Mouse (Mus musculus) stomach, embryonic 15.5 days (tissue): Measurements from ENCODE around the gene Resf1. TPM values are rescaled to one million over a fixed set of nuclear protein-coding genes. Genes with fewer than 3 reads are reported as not detected.
"Not testable (repeated sequence)": the region's sequence is repeated elsewhere in the genome, so short reads cannot be mapped to it uniquely, and the experiment has no call there.

Experiments
- ATAC-seq: fragments of 200-750 bp; cut with Nextera tagmentation; 2 replicates; pipeline ENCODE4 v1.8.0; 2017; ENCODE audit warnings: low read depth, moderate number of reproducible peaks, moderate TSS enrichment; ENCODE audit not compliant: insufficient read depth, low FRiP score
- H3K27ac ChIP-seq: fragments of 300-500 bp; sonication (generic); 2 replicates; pipeline ENCODE4 v1.5.1; 2015; ENCODE audit warnings: mild to moderate bottlenecking, inconsistent platforms
- H3K27me3 ChIP-seq: fragments of 300-500 bp; sonication (generic); replicated peaks from 2 replicates; pipeline ENCODE4 v1.6.1; 2015; ENCODE audit warnings: inconsistent platforms
- H3K36me3 ChIP-seq: fragments of 300-500 bp; sonication (generic); 2 replicates; pipeline ENCODE4 v1.6.1; 2015; ENCODE audit warnings: inconsistent platforms
- H3K4me1 ChIP-seq: fragments of 300-500 bp; sonication (generic); 2 replicates; pipeline ENCODE4 v1.6.1; 2015; ENCODE audit warnings: inconsistent platforms
- H3K4me2 ChIP-seq: fragments of 300-500 bp; sonication (generic); 2 replicates; pipeline ENCODE4 v1.6.1; 2015; ENCODE audit warnings: mild to moderate bottlenecking, inconsistent platforms
- H3K4me3 ChIP-seq: fragments of 300-500 bp; sonication (generic); replicated peaks from 2 replicates; pipeline ENCODE4 v1.5.1; 2015; ENCODE audit warnings: inconsistent platforms
- H3K9ac ChIP-seq: fragments of 300-500 bp; sonication (generic); 2 replicates; pipeline ENCODE4 v1.6.1; 2015; ENCODE audit warnings: inconsistent platforms
- H3K9me3 ChIP-seq: fragments of 300-500 bp; sonication (generic); 2 replicates; pipeline ENCODE4 v1.6.1; 2016; ENCODE audit warnings: inconsistent platforms
- WGBS: fragments of 180-500 bp; shearing (Covaris S2); methylation state at CpG from one replicate; pipeline ENCODE4 v1.1.7; 2015; 5-methylcytosine and 5-hydroxymethylcytosine counted together
- polyA plus RNA-seq: library from polyadenylated mRNA; unstranded; fragments of >200 nt; fragmentation: Nextera tagmentation; extraction: Ambion mirVana; gene quantifications from 2 replicates; pipeline ENCODE4 v1.2.1, GENCODE M21; 2015

Resf1 gene
- 40.1 and 43.7 TPM in 2 replicates for polyA plus RNA-seq

DNA sequence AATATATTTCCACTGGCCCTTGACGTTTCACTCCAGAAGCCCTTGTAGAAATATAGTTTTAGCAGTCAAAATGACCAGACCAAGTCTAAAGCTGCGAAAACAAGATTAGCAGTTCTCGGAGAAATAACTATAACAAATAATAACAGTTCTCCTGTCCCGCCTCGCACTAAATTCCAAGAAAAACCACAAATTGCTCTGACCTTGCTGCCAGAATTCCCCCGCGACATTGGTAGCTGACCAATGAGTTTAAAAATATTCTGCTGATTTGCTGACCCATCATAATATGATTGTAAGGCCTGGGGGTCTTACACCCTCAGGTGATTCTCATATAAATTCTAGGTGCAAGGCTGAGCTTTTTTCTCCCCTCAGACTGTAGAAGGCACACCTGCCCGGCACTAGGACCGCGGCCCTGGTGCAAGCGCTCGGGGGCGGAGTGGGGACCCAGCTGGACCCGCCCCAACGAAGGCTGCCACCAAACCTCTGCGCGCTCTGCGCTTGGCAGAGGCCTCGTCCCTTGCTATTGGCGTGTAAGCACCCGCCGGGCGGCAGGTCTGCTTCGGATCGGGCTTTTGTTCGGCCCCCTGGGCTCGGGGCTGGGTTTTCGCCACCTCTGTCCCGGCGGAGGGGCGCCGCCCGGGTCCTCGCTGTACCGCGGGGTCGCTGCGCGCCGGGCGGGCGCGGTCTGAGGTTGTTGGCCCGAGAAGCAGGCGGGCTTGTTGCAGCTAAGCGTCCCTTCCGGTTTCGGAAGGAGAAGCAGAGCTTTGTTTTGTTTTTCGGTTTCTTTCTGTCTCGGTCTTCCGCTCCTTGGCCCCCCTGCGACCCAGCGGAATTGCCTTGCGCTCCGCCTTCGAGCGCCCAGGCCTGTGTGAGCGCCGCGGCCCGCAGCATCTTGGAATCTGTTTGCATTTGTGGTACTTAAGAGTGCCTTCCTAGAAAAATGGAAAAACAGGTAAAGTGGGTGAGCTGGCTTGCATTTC, at the start of gene Resf1:
Resf1 (plus strand) TSS at position 459 of the 977 bp plus-strand sequence.
- H3K9ac ChIP-seq, result peak within 1 kb of the TSS; percentile 81; the same call in 1 of the 2 replicates
- H3K27me3 ChIP-seq, result no peaks in the 10 kb centered on the region
- H3K9me3 ChIP-seq, result no peaks in the 10 kb centered on the region
- ATAC-seq, result peak; percentile 98
- peak within 1 kb of the TSS; percentile 99 for H3K27ac ChIP-seq
- H3K4me3 ChIP-seq, result peak within 1 kb of the TSS; percentile 93
- H3K4me2 ChIP-seq, result peak within 1 kb of the TSS; percentile 60
- H3K36me3 ChIP-seq, result no peaks in the 10 kb centered on the region
- 4% methylated on average over 61 of the region's 61 CpGs for WGBS
- H3K4me1 ChIP-seq, result peaks cover 5% of the 10 kb centered on the region; the same call in 1 of the 2 replicates

- Histone ChIP-seq H3K27me3 (no peaks in the 10 kb centered on the region), H3K4me3 (no peak overlapping the region), H3K36me3 (no peaks in the 10 kb centered on the region), H3K27ac (no peak overlapping the region), H3K9ac (no peak overlapping the region), H3K4me2 (no peak overlapping the region), H3K9me3 (no peaks in the 10 kb centered on the region), H3K4me1 (no peaks in the 10 kb centered on the region)
- 68% methylated on average over 3 of the region's 3 CpGs for WGBS
- no peak for ATAC-seq
Measured at GRCm38 (mm10) chr6:149260801-149261239, 48.4 kb upstream of the Resf1 start.

- H3K9ac ChIP-seq, result no peak overlapping the region
- H3K4me1 ChIP-seq, result no peaks in the 10 kb centered on the region
- H3K4me2 ChIP-seq, result no peak overlapping the region
- no peaks in the 10 kb centered on the region for H3K9me3 ChIP-seq
- no peak overlapping the region for H3K4me3 ChIP-seq
- ATAC-seq, result no peak
- no peaks in the 10 kb centered on the region for H3K27me3 ChIP-seq
- no peak overlapping the region for H3K27ac ChIP-seq
- no peaks in the 10 kb centered on the region for H3K36me3 ChIP-seq
Measured at GRCm38 (mm10) chr6:149267951-149268350, 41.3 kb upstream of the Resf1 start.

- Histone ChIP-seq H3K4me2 (no peak overlapping the region), H3K4me1 (no peaks in the 10 kb centered on the region), H3K9ac (no peak overlapping the region), H3K4me3 (no peak overlapping the region), H3K36me3 (no peaks in the 10 kb centered on the region), H3K27ac (no peak overlapping the region), H3K9me3 (0 out of 2 replicates have a peak, but pooled peaks cover 8% of the 10 kb centered on the region), H3K27me3 (no peaks in the 10 kb centered on the region)
- WGBS, result 29% methylated on average over 2 of the region's 2 CpGs
- peak; percentile 90 for ATAC-seq
Measured at GRCm38 (mm10) chr6:149278248-149278731, 30.9 kb upstream of the Resf1 start.

GRCm38 (mm10) chr6:149278866-149279265, 30.3 kb upstream of the Resf1 start:
- no peaks in the 10 kb centered on the region for H3K4me1 ChIP-seq
- WGBS, result 67% methylated on average over 1 of the region's 1 CpGs
- no peak; the same call in 1 of the 2 replicates for ATAC-seq

GRCm38 (mm10) chr6:149280511-149280910, 28.7 kb upstream of the Resf1 start:
- no peak overlapping the region for H3K4me2 ChIP-seq
- H3K27me3 ChIP-seq, result no peaks in the 10 kb centered on the region
- H3K4me3 ChIP-seq, result no peak overlapping the region
- no peak for ATAC-seq
- no peaks in the 10 kb centered on the region for H3K36me3 ChIP-seq
- no peak overlapping the region for H3K27ac ChIP-seq
- H3K4me1 ChIP-seq, result no peaks in the 10 kb centered on the region
- H3K9ac ChIP-seq, result no peak overlapping the region
- H3K9me3 ChIP-seq, result 0 out of 2 replicates have a peak, but pooled peaks cover 10% of the 10 kb centered on the region

More at GRCm38 (mm10) chr6:149278866-149279265, 30.3 kb upstream of the Resf1 start:
- no peak overlapping the region for H3K27ac ChIP-seq
- H3K36me3 ChIP-seq, result no peaks in the 10 kb centered on the region
- no peak overlapping the region for H3K4me3 ChIP-seq
- no peak overlapping the region for H3K4me2 ChIP-seq
- H3K9me3 ChIP-seq, result 0 out of 2 replicates have a peak, but pooled peaks cover 10% of the 10 kb centered on the region
- no peak overlapping the region for H3K9ac ChIP-seq
- no peaks in the 10 kb centered on the region for H3K27me3 ChIP-seq

GRCm38 (mm10) chr6:149288190-149288589, 21.0 kb upstream of the Resf1 start:
- 93% methylated on average over 9 of the region's 9 CpGs for WGBS
- not testable (repeated sequence) for ATAC-seq, H3K9ac ChIP-seq, H3K27me3 ChIP-seq, H3K4me2 ChIP-seq, H3K4me3 ChIP-seq, H3K4me1 ChIP-seq, H3K9me3 ChIP-seq, H3K36me3 ChIP-seq, H3K27ac ChIP-seq

- ATAC-seq, result not testable (repeated sequence)
Measured at GRCm38 (mm10) chr6:149303231-149303630, 6.0 kb upstream of the Resf1 start.

DNA sequence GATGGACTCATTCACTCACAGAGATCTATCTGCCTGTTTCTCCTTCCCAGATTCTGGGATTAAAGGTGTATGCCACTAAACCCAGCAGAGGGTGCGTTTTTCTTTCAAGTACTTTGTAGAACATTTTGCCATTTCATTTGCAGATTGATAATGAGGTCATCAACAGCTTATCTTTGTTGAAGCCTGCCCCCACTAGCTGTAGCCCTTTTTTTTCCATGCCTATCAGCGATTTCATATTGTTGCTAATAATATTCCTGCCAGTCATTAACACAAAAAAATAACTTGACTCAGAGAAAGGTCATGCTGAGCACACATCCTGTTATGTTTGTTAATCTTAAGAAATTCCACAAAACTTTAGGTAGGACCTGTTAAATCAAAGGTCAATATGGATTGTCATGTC, 2.1 kb upstream of the Resf1 start:
- no peaks in the 10 kb centered on the region for H3K9me3 ChIP-seq
- WGBS, result 74% methylated on average over 2 of the region's 2 CpGs
- no peak overlapping the region for H3K4me2 ChIP-seq
- no peak overlapping the region for H3K27ac ChIP-seq
- no peak for ATAC-seq
- H3K4me1 ChIP-seq, result peaks cover 5% of the 10 kb centered on the region; the same call in 1 of the 2 replicates
- no peaks in the 10 kb centered on the region for H3K27me3 ChIP-seq
- H3K9ac ChIP-seq, result no peak overlapping the region
- no peak overlapping the region for H3K4me3 ChIP-seq
- H3K36me3 ChIP-seq, result no peaks in the 10 kb centered on the region

More at GRCm38 (mm10) chr6:149303231-149303630, 6.0 kb upstream of the Resf1 start:
- not testable (repeated sequence) for H3K36me3 ChIP-seq, H3K27ac ChIP-seq, H3K9ac ChIP-seq, H3K4me1 ChIP-seq, H3K9me3 ChIP-seq, H3K4me3 ChIP-seq, H3K4me2 ChIP-seq, H3K27me3 ChIP-seq

DNA sequence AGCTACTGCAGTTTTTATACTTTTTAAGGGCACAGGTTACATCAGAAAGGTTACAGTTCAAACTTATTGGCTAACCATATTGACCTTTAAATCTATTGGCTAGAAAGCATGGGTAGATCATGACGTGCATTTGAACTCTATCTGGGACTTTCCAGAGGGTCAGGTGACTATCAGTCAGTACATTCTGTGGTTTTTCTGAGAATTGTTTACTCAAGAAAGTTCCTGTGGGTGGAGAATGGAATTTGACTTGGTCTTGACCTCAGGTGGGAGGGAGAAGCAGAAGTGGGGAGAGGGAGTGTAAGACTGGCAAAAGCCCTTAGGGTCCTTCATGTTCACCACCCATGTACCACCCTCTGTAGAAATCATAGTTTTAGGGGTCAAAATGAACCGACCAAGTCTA, 1.4 kb upstream of the Resf1 start:
- Histone ChIP-seq H3K36me3 (no peaks in the 10 kb centered on the region), H3K4me3 (no peak overlapping the region), H3K27ac (no peak overlapping the region), H3K27me3 (no peaks in the 10 kb centered on the region), H3K9me3 (no peaks in the 10 kb centered on the region), H3K9ac (no peak overlapping the region), H3K4me1 (peaks cover 5% of the 10 kb centered on the region; the same call in 1 of the 2 replicates), H3K4me2 (no peak overlapping the region)
- no peak for ATAC-seq
- 51% methylated on average over 2 of the region's 2 CpGs for WGBS

- Histone ChIP-seq H3K36me3 (no peaks in the 10 kb centered on the region), H3K27ac (no peak overlapping the region), H3K9me3 (no peaks in the 10 kb centered on the region), H3K4me3 (peak overlapping the region; percentile 93), H3K27me3 (no peaks in the 10 kb centered on the region), H3K4me2 (peak overlapping the region; percentile 60), H3K9ac (no peak overlapping the region), H3K4me1 (peaks cover 5% of the 10 kb centered on the region; the same call in 1 of the 2 replicates)
- no peak for ATAC-seq
- 31% methylated on average over 2 of the region's 2 CpGs for WGBS
Measured at GRCm38 (mm10) chr6:149310226-149310625, 1.0 kb downstream of the Resf1 start.

- 68% methylated on average over 2 of the region's 2 CpGs for WGBS
- ATAC-seq, result peak; percentile 57; the same call in 1 of the 2 replicates
- H3K9me3 ChIP-seq, result no peaks in the 10 kb centered on the region
- peaks cover 5% of the 10 kb centered on the region; the same call in 1 of the 2 replicates for H3K4me1 ChIP-seq
- H3K4me2 ChIP-seq, result peak overlapping the region; percentile 60
- 0 out of 2 replicates have a peak overlapping the region, but pooled peaks have one; percentile 93 for H3K4me3 ChIP-seq
- H3K9ac ChIP-seq, result no peak overlapping the region
- no peaks in the 10 kb centered on the region for H3K27me3 ChIP-seq
- no peak overlapping the region for H3K27ac ChIP-seq
- H3K36me3 ChIP-seq, result no peaks in the 10 kb centered on the region
Measured at GRCm38 (mm10) chr6:149311044-149311443, 1.8 kb downstream of the Resf1 start.
